Mouse (Mus musculus) left cerebral cortex, adult 9 months (tissue): ENCODE data around the gene Gsg1l.
A peak's percentile ranks its signal among the peaks of the same experiment; 100 is the strongest.

ENCODE experiments used
- DNase-seq, 2 experiments: peaks; one replicate each; pipeline ENCODE4 v3.0.0; 2022; ENCODE audit warnings: low spot score in 2 of 2

Gsg1l gene

DNA sequence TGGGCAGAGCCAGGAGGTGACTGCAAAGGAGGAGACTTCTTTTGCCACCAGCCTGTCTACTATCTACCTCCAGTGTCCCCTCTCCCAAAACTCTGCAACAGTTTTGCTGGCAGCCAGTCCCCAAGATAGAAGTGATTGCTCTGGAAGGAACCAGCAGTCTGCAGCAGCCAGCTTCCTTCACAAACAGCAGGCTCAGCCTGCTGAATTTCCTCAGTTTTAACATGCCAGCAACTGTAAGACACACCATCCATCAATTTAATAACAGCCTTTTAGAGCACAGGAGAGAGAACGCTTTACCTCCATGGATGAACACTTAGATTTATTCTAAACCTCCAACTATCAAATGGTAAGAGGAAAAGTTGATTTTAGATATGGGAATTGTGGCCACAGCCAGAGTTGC is 218.2 kb downstream of the Gsg1l start:
- no peak for DNase-seq

DNA sequence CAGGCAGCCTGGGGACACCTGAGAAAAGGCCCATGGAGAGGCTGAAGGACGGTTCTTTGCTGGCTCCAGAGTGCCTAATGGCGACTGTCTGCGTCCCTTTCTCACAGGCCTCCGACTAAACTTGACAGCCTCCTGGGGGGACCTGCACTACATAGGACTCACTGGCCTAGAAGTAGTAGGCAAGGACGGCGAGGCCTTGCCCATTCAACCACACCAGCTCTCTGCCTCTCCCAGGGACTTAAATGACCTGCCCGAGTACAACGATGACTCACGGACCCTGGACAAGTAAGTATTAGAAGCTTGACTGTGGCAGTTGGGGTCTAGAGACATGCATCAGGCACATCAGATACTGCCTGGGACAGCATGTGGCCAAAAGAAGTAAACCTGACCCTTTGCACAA is 221.8 kb downstream of the Gsg1l start:
- DNase-seq = no peak

DNA sequence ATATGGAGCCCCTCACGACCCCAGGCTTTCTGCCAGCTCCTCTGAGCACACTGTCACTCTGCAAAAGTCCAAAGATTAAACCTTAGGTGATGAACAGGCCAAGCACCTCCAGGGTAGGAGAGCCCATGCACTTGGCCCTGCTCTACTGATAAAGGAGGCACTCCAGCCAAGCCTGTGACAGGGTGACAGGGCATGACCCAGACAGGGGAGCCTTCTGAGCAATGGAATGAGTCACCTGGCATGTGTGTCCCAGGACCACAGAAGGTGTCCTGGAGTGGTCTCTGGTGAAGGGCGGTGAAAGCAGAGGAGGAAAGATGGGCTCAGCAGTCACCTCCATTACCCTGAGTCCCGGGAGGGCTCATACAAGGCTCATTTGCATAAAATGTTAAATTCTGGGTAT is 222.6 kb downstream of the Gsg1l start:
- no peak for DNase-seq

DNA sequence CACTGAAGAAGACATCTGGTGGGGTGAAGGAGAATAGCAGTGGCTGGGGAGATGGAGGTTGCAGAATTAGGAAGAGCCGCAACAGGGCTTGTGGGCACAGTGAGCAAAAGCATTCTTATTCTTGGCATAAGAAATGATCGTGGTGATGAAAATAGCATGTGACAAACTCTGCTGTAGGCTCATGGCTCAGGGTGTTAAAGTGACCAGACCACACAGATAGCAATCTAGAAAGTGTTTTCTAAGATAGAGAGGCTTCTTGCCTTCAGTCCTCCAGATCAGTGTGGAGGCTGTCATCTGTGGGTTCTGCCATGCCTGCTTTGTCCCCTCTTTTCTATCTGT is 234.7 kb downstream of the Gsg1l start:
- peak in 1 of 2 experiments; percentile 26 for DNase-seq

DNA sequence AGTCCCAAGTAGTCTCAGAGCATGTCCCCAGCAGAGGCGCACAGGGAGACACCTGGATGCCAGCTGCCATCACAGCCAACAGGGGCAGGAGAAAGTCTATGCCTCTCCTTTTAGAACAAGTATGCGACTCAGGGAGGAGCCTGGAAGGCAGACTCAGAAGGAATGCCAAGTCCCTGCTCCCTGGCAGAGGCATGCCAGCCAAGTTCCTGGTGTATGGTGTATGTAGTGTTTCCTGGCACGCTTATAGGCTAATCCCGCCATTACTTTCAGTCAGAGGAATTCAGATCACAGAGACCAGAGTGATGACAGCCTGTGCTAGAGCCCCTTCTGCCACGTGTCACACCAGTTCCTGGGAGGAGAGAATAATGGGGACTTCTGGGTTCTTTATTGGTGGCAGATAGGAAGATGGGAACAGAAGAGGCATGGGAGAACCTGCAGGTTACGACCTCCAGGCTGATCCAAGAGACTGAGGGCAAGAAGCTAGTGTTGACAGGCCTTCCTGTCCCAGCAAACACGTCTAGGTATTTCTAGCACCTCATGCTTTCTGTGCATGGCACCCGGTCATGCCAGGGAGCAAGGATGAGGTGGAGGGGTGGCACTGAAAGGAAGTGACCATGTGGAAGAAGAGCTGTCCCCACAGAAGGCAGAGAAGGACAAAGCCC is 235.2 kb downstream of the Gsg1l start:
- DNase-seq = peak in 1 of 2 experiments; percentile 40

DNA sequence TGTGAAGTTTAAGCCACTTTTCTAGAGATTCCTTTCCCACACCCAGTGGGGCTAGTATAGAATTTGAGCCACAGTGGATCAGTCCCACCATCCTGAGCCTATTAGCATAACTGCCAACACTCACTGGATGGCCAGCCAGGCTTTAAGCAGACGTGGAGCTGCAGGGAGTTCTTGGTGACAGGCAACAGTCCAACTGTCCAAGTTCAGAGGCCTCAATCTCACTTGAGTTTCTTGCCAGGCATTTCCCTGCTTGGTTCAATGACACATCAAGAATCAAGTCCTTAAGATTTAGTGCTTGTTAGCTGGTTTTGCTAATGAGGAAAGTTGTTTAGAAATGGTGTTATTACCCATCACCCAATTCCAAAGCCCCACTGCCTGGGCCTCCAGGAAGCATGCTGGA is 236.6 kb downstream of the Gsg1l start:
- DNase-seq = no peak

DNA sequence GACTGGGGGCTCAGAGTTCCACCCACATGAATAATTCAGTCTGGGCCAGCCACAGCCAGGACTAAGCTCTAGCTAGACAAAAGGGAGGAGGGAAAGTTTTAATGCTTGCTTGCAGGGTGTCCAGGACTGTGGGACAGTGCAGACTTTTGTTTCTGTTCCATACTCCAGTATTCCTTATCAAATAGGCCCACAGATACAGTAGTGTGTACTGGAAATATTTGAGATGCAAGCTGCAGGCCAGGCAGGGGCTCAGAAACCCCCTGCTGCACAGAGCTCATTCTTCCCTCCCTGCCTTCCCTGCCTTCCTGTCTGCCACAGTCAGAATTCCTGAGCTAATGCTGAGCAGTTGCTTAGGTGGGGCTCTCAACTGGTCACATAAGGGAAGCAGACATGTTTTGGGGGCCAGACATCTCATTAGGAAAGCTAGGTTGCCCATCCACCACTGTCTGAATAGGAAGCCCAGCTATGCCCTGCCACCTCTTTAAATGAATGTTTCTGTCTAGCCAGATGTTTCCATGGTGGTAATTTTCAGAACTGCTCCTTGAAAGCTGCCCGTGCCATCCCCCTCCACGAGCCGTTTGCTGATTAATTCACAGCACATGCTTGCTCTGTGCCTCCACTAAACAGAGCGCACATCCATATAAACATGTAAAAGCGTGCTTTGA is 244.0 kb downstream of the Gsg1l start:
- no peak for DNase-seq

DNA sequence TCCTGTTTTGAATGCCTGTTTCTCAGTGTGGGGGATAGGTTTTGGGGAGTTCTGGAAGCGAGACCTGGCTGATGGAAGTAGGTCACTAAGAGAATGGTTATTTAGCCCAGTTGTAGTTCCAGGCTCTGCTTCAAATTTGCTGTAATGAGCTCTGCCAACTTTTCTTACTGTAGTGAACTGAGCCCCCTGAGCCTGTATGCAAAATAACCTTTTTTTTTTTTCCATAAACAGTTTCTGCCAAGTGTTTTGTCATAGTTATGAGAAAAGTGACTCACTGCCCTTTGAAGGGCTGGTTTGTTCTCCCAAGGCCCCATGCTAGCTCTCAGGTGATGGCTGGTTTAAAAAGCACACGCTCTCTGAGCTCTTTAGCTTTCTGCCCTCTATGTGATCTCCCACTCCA is 248.7 kb downstream of the Gsg1l start:
- no peak for DNase-seq

DNA sequence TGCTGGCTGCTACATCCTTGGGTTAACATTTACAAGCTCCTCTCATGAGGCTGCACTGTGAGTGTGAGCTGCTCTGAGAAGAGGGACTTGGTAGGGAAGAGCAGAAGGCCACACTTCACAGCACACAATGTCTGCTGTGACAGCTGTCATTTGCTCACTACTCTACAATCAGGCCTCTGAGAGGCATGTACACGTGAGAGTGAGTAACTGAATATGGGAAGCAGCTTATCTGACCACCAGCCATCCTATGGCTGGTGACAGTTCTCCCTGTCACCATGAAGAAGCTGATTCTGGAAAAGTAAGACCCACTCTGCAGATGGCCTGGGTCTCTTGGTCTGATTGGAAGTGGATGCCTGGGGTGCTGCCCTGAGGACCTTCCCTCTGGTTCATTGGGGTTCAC is 249.4 kb downstream of the Gsg1l start:
- DNase-seq = no peak

DNA sequence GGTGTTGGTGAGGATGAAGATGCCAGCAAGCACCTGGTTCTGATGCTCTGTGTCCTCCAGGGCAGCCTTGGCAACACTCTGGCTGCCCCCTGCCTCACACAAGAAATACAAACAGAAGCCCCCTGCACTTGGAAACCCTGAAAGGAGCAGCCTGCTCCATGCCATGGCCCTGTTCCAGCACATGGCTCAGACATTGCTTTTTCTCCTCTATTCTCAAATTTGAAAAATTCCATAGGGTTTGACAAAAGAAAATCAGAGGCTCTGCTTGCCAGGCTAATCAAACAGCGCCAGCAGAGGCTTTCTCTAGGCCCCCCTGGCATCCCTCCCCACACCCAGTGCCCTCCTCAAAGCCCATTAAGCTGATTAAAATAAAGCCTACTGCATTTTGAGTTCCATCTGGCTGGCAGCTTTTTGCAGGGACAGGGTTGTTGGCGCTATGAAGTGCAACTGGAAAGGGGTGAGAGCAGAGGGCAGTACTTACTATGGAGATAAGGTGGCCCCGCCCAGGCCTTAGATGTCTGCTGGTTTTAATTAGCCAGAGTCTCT is 253.0 kb downstream of the Gsg1l start:
- DNase-seq = no peak

DNA sequence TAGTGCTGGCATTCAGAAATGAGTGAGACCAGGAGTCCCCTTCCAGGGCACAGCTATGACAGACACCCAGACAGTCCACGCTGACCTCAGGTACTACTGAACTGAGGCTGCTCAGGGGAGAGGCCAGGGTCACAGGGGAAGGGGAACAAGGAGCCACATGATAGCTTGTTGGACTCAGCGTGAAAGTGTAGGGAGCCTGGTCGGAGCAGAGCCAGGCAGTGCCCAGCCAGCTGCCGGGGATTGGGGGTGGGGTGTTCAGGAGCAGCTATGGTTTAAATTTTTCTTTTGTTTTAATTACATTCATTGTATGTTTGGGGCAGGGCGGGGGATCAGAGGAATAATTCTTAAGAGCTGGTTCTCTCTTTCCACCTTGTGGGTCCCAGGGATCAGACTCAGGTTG is 253.7 kb downstream of the Gsg1l start:
- no peak for DNase-seq
